Mouse (Mus musculus) cerebellum, adult 9-10 months (tissue): ENCODE data around the gene Myo16.

Source experiments
- DNase-seq: peaks from one replicate; pipeline ENCODE4 v3.0.0; 2022

Gene Myo16

DNA sequence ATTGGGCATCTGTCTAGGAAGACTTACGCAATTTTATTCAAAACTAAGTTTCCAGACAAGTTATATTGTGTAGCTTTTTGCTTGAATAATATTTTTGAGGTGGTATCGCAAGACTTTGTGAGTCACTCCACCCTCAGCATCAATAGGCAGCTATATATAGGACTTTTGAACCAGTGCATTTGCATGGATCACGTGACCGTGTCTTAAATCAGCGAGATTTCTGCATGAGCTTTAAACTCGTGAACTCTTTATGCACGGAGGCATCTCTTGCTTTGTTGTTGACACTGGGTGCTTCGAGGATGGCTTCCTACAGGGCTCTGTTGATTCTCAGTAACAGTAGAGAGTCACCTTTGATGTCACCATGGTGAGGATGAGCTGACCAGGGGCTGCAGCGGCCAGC lies 262.2 kb downstream of the Myo16 start:
- DNase-seq, result no peak

DNA sequence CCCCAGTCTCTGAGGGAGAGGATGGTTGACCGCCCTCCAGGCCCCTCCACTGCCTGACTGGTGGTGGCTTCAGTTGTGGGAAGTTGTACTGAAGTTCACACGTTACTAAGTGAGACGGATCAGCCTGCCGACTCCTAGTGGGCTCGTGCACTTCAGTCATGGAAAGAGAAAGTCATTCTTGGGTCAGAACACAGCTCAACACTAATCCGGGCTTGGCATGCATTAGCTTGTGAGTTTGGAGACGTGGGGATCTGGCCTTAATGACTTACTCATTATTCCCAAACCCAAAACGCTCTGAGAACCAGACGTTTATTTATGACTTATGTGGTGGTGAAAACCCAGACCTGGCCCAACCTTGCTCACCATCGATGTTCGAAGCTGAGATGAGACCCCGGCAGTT lies 263.1 kb downstream of the Myo16 start:
- DNase-seq, result no peak

DNA sequence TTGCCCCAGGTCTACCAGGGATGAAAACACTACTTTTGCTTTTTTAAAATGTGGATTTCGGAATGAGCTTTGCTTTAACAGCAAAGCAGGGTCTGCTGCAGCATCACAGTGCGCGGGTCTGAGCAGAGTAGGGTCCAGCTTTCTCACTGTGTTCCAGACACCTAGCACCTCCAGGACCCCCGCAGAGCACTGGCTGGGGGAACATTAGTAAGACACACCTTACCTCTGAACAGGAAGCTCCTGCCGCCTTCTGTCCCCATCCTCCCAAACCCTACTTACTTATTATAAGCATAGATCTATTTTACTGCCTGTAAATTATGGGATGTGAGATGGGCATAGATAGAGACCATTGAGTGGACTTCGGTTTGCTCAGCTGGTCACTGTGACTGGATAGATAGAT lies 263.6 kb downstream of the Myo16 start:
- no peak for DNase-seq

DNA sequence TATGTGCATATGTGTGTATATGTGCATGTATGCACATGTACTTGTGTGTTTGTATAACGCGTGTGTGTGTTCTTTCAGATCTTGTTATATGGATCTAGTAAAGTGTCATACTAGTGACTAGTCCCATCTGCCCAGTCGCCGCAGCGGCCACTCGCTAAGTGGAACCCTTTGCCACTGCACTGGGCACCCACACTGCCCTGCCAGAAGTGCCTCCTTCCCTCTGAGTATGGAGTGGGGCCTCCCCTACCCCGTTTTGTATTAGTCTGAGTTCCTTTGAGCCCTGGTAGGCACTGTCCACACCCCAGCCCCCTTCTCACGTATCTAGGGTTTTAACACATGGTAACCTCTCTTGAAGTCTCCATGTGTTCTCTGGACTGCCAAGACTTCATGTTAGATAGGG lies 264.3 kb downstream of the Myo16 start:
- DNase-seq, result no peak

DNA sequence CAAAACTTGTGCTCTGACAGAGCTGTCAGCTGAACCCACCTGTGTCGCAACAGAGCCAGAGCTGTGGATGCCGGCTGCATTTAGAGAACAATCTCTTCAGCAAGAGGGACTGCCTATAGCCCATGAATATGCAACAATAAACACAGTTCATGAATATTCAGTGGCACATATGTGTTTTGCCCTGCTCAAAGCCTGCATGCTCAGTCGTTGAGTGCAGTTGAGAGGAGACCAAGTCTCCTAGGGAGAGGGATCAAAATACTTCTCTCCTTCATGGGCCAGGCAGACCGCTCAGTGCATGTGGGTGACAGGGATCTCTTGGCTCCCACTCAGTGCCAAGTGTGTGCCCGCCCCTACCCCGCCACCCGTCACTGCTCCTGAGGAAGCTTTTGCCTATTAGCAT lies 265.3 kb downstream of the Myo16 start:
- no peak for DNase-seq

DNA sequence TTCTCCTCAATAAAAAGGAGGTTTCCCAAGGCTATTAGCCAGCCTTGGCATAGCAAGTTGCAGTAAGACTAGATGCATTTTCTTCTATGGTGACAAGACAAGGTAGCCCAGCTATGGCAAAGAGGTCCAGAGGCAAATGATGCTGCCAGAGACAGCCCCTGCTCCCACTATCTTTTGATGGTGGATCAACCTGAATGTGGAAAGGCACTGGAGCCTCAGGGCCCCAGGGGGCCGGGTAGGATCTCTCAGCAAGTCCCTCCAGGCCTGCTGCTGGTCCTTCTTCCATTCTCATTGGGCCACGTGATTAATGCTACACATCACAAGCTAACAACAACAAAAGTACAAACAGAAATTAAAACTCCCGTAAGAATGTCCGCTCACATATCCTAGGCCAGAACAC lies 266.0 kb downstream of the Myo16 start:
- DNase-seq, result no peak

DNA sequence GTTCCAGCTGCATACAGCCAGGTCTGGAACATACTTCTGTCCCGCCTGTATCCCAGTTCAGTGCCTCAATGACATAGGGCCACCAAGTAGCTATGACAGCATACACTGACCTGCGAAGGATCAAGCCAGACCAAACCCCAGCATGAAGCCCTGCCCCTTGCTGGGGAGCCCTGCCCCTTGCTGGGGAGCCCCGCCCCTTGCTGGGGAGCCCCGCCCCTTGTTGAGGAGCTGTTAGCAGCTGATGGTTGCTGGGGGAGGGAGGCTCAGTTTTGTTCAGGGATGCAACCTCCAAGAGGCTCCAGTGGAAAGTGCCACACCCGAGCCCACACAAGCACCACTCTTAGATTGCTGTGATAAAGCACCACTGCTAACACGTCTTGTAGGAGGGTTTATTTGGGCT lies 266.8 kb downstream of the Myo16 start:
- DNase-seq, result no peak

DNA sequence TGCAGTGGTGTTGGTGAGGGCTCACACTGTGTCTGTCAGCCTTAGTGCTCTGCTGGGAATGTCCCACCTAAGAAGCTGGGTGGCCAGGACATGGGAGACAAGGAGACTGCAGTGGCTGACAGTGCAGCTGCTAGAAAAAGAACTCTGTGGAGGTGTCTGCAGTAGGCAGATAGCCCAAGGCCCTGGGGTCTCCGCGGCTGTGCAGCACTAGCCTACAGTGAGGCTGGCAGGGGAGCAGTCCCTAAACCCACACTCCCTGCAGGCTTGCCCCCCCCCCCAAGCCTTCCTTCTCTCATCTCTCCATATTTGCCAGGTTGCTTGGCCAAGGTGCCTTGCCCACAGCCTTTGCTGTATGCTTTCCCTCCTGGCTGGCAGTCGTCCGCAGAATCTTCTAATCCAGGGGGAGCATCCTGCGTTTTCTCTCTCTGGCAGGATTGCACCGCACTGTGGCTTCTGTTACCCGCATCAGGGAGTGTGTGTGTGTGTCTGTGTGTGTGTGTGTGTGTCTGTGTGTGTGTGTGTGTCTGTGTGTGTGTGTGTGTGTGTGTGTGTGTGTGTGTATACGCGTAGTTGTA lies 267.9 kb downstream of the Myo16 start:
- DNase-seq, result no peak

DNA sequence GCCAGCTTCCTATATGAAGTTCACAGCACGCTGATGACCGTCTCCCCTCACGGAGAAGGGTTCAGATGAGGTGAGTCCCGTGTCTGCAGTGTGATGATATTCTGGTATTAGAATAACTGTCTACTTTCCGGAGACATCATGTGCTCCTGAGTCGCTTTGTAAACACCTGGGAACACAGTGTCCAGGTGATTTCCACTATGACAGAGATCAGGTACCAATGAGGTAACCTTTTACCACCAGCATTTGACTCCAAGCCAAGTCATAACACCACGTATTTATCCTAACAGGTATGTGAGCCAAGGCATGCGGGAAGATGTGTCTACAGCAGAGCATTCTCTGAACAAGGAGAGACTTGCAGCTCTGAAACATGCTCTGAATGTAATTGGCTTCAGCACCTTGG lies 281.8 kb downstream of the Myo16 start:
- DNase-seq, result no peak

DNA sequence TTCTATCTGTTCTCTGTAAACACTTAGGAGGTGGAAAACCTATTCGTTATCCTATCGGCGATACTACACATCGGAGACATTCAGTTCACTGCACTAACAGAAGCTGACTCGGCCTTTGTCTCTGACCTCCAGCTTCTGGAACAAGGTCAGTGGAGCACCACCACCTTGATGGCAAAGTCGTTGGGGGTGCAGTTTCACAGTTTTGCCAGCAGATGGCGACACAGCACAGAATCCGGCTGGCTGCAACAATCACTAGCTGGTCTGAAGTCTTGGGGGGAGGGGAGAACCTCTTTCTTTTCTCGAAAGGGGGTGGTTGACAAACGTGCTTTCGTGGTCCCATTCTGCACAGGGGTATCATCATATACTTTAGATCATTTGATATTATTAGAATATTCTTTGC lies 285.1 kb downstream of the Myo16 start:
- peak; percentile 72 for DNase-seq

DNA sequence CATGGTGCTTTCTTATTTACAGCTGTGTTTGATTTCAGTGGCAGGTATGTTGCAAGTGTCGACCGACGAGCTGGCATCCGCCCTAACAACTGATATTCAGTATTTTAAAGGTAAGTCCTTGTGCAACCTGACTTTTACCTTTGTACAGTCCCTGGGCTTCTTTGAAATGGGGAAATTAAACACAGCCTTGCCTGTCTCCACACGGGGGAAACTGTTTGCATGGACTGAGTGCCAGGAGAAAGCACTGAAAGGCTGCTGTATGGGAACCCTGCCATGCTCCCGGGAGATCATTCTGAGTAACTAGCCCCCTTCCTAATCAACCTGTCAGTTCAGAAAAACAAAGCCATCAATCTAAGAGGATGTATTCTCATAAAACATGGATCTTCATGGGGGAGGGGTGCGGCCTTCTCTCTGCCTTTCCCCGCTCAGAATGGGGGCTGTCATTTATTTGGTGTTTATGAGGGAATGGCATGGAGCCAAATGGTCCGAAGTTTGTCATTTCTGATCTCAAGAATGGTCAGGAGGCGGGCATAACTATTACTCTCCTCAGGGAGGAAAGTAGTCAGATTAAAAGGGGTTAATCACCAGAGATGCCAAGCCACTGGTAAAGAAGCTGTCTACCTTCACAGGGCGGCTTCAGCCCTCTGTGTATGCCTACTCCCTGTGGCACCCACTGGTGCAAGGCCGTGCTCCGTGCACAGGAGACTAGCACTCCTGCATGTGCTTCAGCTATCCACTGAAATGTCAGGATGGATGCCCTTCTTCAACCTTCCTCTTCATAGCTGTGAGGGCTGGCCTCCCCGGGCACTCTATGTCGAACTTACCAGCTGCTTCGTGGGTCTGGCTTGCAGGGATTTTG lies 286.1 kb downstream of the Myo16 start:
- no peak for DNase-seq

DNA sequence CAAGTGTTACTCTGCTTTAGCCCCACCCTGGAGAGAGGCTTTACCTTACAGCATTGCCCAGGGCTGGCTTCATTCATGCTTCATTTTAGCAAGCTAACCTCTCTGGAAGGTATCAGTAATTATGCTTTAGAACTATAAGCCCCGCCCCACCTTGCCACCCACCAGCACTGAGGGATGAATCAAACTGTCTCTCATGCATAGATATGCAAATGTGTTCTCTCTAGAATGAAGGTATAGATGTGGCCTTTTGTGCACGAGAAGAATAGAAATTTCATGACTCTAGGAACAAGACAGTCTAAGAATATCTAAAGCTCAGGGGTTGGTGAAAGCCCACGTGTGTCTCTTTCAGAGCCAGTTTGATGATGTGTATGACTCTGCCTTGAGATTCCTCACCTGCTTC lies 288.9 kb downstream of the Myo16 start:
- DNase-seq, result no peak

DNA sequence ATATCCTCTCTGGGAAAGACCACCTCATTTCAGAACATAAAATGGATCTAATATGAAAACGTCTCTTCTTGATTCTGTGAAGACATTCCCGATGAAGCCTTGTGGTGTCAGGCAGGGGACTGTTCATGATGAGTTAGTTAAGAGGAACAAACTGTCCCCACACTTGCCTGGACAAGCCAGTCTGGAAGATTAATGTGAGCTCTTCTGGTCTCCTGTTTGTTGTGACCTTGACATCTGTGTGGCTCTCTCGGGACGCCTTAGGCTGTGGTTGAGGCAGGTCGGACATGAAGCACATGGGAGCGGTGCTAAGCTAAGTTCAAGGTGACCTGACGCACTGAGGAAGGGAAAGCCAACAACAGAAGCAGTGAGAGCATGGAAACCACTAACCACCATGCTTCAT lies 291.3 kb downstream of the Myo16 start:
- DNase-seq, result no peak

DNA sequence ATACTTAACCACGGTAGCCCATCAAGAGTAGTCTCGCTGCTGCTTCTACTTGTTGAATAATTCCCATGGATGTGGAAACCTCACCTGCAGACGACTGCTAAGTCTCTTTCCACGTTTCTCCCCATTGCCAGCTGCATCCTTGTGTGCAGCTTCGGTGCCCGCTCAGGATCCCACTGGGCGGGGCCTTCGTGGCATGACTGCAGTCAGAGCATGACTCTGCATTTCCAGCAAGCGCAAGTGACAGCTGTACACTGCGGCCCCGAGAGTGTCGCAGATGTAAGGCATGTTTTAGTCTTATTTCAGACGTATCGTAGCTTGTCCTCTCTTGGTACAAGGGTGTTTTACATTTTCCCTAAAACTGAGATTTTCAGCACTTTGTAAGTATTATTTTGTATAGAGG lies 294.8 kb downstream of the Myo16 start:
- DNase-seq, result no peak

DNA sequence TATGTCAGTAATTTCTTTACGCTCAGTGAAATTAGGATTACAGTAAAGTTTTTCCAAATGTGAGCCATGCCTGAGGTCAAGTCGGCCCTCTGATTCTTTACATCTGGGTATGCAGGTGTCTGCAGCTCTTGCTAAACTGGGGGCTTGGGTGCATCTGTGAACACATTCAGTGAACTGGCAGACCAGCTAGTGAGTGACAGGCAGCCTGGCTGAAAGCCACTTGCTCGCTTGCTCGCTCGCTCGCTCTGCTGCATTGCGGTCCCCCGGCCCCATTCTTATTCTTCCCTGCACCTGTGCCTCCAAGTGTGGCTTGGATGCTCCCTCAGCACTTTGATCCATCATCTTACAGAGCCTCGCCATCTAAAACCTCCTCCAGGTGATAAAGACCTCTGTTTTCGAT lies 299.3 kb downstream of the Myo16 start:
- DNase-seq, result no peak

DNA sequence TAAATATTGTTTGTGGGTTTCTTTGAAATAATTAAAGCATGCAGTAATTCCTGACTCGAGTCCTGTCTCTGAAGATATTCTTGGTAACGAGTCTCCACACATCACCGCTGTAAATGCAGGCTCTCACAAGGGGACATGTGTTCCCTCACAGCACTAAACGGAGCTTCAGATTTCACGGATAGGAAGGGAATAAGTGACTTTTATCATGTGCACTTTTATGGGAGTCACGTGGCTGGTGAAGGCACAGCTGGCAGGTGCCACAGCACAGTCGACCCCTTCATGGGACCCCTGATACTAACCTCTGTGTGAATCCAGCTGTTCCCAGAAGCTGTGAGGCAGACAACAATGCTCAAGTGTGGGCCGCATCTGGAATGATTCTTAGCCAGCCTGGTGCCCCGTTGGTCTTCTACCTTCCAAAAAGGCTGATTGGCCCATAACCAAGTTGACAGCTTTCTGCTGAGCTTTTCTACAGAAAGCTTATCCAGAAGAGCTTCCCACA lies 304.5 kb downstream of the Myo16 start:
- DNase-seq, result no peak

DNA sequence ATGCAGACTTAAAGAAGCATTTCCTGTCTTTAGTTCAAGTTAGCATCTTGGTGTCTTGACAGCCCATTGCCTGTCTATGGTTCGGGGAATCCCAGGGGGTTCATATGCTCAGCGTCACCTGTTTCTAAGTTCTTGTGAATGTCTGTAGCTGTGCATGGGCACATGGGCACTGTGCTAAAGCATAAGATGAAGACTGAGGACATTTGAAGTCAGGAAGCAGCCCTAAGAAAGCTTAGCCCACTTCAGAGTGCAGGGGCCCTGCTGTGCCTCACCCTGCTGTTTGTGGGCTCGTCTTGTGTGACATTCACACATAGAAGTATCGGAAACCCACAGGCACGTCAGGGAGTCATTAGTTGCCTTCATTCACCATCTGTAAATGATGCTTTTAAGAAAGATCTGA lies 308.6 kb downstream of the Myo16 start:
- no peak for DNase-seq

DNA sequence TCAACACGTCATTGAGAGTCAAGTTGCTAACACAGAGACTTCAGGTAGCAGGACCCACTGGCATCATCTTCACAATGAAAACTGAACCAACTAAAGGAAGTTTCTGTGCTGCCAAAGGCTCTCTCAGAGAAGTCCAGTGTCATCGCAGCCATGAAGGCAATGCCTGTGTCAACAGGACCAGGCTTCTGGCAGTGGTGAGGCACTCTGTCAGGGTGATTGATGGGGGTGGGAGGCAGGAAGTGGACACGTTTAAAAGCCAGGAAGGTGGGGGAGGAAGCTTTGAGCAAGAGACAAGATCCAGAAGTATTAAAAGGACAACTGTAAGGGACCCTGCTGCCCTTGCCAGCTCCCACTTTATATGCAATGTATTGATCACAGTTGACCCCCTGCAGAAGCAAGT lies 314.8 kb downstream of the Myo16 start:
- DNase-seq, result no peak

DNA sequence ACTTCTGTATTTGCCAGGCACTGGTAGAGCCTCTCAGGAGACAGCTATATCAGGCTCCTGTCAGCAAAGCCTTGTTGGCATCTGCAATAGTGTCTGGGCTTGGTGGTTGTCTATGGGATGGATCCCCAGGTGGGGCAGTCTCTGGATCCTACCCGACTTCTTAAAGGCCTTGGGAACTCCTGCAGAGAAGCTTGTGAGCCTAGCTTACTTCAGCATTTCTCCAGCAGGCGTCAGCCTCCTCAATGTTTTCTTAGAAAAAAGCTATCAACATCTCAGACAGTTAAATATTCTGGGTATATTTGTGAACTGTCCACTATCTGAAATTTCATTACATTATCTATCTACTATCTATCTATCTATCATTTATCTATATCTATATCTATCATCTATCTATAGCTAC lies 315.9 kb downstream of the Myo16 start:
- no peak for DNase-seq

DNA sequence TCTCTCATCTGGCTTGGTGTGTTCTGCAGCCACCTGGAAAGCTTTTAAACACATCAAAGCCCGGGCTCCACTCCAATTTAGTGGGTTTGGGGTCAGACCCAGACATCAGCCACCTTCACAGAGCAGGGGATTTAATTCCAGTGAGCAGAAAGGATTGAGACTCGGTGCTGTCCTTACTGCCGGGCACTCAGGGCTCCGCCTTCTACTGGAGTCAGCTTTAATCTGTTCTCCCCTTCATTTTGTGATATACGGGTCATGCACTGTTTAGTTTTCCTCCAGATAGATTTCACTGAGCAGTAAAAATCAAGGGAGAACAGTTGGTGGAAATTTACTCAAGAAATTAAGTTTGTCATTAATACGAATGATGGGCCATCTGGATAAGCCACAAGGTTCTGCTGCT lies 316.6 kb downstream of the Myo16 start:
- no peak for DNase-seq

DNA sequence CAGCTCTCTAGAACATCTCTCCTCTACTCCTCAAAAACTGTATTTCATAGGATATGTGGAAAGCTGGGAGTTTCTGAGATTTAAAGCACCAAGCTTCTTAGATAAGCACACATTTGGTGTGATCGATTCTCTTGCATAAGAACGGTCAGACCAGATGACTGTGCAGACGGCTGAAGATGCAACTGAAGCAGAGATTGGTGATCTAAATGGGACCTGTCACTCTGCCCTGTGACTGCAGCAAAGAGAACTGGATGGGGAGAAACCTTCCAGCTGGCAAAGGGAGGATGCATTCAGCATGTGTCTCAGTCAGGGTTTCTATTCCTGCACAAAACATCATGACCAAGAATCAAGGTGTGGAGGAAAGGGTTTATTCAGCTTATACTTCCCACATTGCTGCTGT lies 318.7 kb downstream of the Myo16 start:
- DNase-seq, result no peak

DNA sequence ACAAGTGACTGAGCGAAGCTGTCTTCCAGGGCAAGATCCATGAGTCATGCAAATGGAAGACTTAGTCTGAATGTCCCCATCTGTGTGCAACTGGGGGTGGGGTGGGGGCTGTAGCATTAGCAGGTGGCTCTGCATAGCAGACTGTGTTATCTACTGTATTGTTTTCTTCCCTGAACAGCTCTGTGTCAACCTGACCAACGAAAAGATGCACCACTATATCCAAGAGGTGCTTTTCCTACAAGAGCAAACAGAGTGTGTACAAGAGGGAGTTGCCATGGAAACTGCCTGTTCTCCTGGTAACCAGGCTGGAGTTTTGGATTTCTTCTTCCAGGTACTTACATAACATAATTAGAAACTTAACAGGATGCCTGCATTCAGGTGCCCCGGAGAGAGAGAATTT lies 320.7 kb downstream of the Myo16 start:
- no peak for DNase-seq

DNA sequence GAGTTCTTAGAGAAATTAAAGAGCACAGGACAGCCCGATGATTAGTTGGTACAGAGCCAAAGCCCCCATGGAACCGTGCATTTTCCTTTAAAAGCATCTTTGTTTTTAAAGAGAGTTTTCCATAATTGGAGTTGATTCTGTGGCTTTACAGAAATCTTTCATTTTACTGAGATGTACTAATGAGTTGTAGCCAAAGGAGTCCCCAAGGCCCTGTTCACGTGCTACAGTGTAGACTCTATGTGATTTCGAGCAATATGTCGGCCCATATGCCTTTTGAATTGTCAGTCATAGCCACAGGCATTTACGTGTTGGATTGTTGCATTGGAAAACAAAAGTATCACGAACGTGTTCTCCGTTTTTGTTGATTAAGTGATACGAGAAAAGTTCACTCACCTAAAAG lies 325.3 kb downstream of the Myo16 start:
- DNase-seq, result no peak

DNA sequence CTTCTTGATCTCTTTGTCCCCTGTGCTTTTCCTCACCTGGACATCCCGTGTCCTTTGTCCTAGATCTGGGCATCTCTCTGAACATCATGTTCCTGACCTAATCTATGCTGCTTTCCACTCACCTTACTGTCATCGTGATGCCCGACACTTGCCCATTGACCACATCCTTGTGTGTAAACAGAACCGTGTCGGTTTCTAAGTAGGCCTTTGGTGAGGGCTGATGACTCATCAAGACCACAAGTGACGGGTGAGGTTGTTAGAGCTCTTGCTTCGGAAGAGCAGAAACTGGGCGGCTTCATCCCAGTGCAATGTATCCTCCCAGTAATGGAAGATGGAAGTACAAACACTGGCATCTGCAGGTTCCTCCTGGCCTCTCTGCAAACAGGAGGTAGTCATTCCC lies 327.1 kb downstream of the Myo16 start:
- DNase-seq, result no peak

DNA sequence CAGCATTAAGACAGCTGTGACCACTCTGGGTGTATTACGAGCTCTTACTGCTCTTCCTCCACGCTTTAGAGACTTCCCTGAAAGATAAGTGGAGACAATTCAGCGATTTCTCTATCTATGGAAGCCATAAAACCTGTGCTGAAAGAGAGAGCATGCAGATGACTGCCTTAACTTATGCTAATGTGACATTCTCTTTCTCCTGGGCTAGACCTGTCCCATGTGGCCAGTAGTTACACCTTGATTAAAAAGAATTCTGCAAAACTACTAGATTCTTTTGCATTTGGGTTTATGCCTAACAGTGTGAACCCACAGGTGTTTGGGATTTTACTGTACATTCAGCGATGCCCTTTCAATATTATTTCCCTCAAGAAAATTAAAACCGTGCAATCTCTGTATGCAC lies 328.4 kb downstream of the Myo16 start:
- no peak for DNase-seq
